Mouse (Mus musculus) G1E (cell line): ENCODE data around the gene Cdkn3. TPM values are rescaled to one million over a fixed set of nuclear protein-coding genes. Genes with fewer than 3 reads are reported as not detected.

Source experiments
- ATAC-seq: 2 replicates; pipeline ENCODE4 v1.8.0; 2016; ENCODE audit warnings: mild to moderate bottlenecking; ENCODE audit not compliant: insufficient number of reproducible peaks, poor library complexity, low FRiP score, severe bottlenecking; ENCODE audit errors: extremely low read depth
- DNase-seq: peaks from one replicate; pipeline ENCODE4 v3.0.0; 2012; ENCODE audit warnings: low spot score
- H3K27me3 ChIP-seq: 2 replicates; pipeline ENCODE4 v1.6.1; 2012; ENCODE audit warnings: mild to moderate bottlenecking, low read length, inconsistent platforms; ENCODE audit not compliant: insufficient read depth
- H3K36me3 ChIP-seq: replicated peaks from 2 replicates; pipeline ENCODE3; 2012; ENCODE audit warnings: mild to moderate bottlenecking, inconsistent platforms
- H3K4me1 ChIP-seq: 2 replicates; pipeline ENCODE4 v1.6.1; 2012; ENCODE audit warnings: low read depth, low read length, inconsistent platforms, mixed read lengths; ENCODE audit not compliant: insufficient read depth
- H3K4me3 ChIP-seq: 2 replicates; pipeline ENCODE4 v1.5.1; 2012; ENCODE audit warnings: low read depth, mild to moderate bottlenecking, inconsistent platforms, low read length, moderate library complexity, mixed read lengths
- H3K9me3 ChIP-seq: replicated peaks from 2 replicates; pipeline ENCODE4 v1.6.1; 2012; ENCODE audit warnings: inconsistent platforms
- CTCF ChIP-seq: IDR thresholded peaks from 2 replicates; pipeline ENCODE4 v1.5.1; 2012; ENCODE audit warnings: low read depth, low read length, inconsistent platforms, mixed read lengths
- GATA1 ChIP-seq: IDR thresholded peaks from 2 replicates; pipeline ENCODE4 v1.6.1; 2012; ENCODE audit warnings: borderline replicate concordance, low read length, inconsistent platforms, mixed read lengths
- GATA2 ChIP-seq: IDR thresholded peaks from 2 replicates; pipeline ENCODE4 v1.6.1; 2012; ENCODE audit warnings: low read depth, low read length, inconsistent platforms, borderline replicate concordance
- POLR2AphosphoS5 ChIP-seq: IDR thresholded peaks from 2 replicates; pipeline ENCODE4 v1.6.1; 2012; ENCODE audit warnings: low read depth, low read length, inconsistent platforms; ENCODE audit not compliant: insufficient replicate concordance
- TAL1 ChIP-seq: conservative IDR thresholded peaks from 2 replicates; pipeline ENCODE4 v1.6.1; 2012; ENCODE audit warnings: low read depth, low read length, inconsistent platforms, mixed read lengths
- polyA plus RNA-seq: library from polyadenylated mRNA; stranded (reverse); fragments of >175 nt; gene quantifications from 2 replicates; pipeline ENCODE4 v1.2.3, GENCODE M21; 2012
- total RNA-seq, 2 experiments: library from RNA; stranded (forward) in 1 of 2; stranded (reverse) in 1 of 2; fragments of 200-1000 nt in 1 of 2; fragments of >200 nt in 1 of 2; fragmentation: Nextera tagmentation in 1 of 2; gene quantifications; 2 replicates each; pipeline ENCODE4 v1.2.3; 2014 to 2017

Gene Cdkn3
- total and polyA plus RNA-seq, 3 experiments, result 1.4 to 25.3 (median 21.7) TPM

GRCm38 (mm10) chr14:46779217-46779616 lies 18.9 kb downstream of the Cdkn3 start:
- Histone ChIP-seq H3K36me3 (peaks cover 93% of the 10 kb centered on the region), H3K9me3 (peaks cover 15% of the 10 kb centered on the region), H3K4me3 (no peak overlapping the region), H3K4me1 (peaks cover 3% of the 10 kb centered on the region; the same call in 1 of the 2 replicates), H3K27me3 (no peaks in the 10 kb centered on the region)
- TF ChIP-seq GATA2 (no peak), CTCF (no peak)
- no peak for DNase-seq
- ATAC-seq, result no peak

- Histone ChIP-seq H3K27me3 (no peaks in the 10 kb centered on the region), H3K36me3 (peaks cover 92% of the 10 kb centered on the region)
- ATAC-seq, result no peak
Observed at GRCm38 (mm10) chr14:46781086-46781485, 20.7 kb downstream of the Cdkn3 start.

DNA sequence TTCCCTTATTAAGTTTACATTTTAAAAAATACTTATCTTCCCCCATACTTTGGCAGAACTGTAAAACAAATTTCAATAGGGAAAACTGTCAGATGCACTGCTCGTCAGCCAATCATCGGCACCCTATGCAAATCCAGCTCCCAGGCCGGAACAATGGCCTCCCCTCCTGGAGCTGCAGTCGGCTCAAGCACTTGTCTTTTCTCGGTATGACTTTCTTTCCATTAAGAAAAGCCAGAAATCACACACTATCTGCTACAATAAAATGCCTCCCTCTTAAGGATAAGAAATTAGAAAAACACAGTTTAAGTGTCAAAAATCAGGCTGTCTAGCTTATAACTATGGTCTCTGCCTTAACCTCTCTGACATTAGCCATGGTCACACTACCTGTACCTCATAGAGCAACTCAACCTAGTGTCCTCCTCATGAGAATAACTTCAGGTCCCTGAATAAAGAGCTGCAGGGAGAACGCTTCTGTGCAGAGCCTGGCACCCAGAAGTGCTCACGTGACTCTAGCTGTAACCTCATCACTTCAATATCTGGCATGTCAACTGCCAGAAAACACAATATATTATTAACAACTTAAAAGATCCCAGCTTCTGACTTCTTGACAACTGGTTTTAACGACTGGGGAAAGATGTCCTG lies 22.0 kb downstream of the Cdkn3 start:
- peaks cover 15% of the 10 kb centered on the region for H3K9me3 ChIP-seq
- no peak for DNase-seq
- H3K27me3 ChIP-seq, result no peaks in the 10 kb centered on the region
- peaks cover 19% of the 10 kb centered on the region for H3K4me1 ChIP-seq
- no peak overlapping the region for H3K4me3 ChIP-seq
- no peak for TF ChIP-seq CTCF
- no peak for TF ChIP-seq GATA2
- no peak for TF ChIP-seq GATA1
- TF ChIP-seq TAL1, result no peak
- no peak for TF ChIP-seq POLR2AphosphoS5
- H3K36me3 ChIP-seq, result peaks cover 82% of the 10 kb centered on the region
- ATAC-seq, result no peak

More at GRCm38 (mm10) chr14:46781086-46781485, 20.7 kb downstream of the Cdkn3 start:
- no peak for DNase-seq
- Histone ChIP-seq H3K9me3 (peaks cover 15% of the 10 kb centered on the region), H3K4me3 (no peak overlapping the region), H3K4me1 (peaks cover 9% of the 10 kb centered on the region)
- TF ChIP-seq GATA2, result no peak

DNA sequence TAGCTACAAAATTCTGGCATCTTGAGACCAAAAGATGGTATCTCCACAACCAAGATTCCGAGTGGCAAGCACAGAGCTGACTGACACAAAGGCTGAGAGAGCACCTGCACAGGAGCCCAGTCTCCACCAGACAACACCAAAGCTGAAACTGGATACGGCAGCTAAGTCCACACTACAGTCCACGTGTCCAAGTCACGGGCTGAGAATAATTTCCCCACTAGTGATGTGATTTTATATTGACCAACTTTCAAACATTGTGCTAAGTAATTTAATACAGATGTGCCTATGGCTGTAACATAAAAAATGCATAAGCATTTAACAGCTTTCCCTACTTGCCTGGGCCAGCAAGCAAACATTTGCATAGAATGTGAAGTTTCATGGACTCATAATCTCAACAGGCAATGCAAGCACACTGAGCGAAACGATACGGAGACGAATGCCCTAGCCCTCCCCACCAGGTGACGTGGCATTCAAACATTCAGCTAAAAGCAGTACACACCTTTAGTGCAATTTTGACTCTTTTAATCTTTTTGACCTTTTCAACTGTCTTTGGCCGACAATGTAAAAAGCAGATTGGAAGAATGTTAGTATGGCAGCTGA lies 23.1 kb downstream of the Cdkn3 start:
- peaks cover 17% of the 10 kb centered on the region for H3K9me3 ChIP-seq
- TF ChIP-seq GATA2 (no peak), GATA1 (no peak), CTCF (no peak), TAL1 (no peak), POLR2AphosphoS5 (no peak)
- DNase-seq (no peak), ATAC-seq (no peak)
- no peaks in the 10 kb centered on the region for H3K27me3 ChIP-seq
- H3K36me3 ChIP-seq, result peaks cover 71% of the 10 kb centered on the region
- H3K4me1 ChIP-seq, result peaks cover 20% of the 10 kb centered on the region
- H3K4me3 ChIP-seq, result no peak overlapping the region

DNA sequence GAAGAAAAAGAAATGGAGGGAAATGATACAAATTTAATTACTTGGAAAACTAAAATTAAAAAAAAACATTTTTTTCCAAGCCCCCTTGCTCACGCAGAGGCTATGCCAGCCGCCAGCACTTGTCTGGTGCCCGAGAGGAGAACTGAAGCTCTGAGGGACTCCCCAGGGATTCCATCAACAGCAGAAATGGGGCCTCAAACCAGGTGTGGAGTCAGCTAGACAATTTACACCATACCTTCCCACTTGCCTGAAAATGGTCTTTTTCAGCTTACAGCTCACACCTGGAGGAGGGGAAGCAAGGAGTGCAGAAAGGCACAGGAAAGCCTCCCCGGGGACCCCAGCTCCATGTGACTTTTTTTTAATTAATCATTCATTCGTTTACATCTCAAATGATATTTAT lies 24.9 kb downstream of the Cdkn3 start:
- no peak for TF ChIP-seq GATA1
- TF ChIP-seq GATA2, result no peak
- no peak for TF ChIP-seq TAL1
- no peak for TF ChIP-seq CTCF
- no peak for TF ChIP-seq POLR2AphosphoS5
- no peak for ATAC-seq
- H3K4me1 ChIP-seq, result peaks cover 35% of the 10 kb centered on the region
- peaks cover 53% of the 10 kb centered on the region for H3K36me3 ChIP-seq
- H3K9me3 ChIP-seq, result peaks cover 6% of the 10 kb centered on the region
- H3K27me3 ChIP-seq, result no peaks in the 10 kb centered on the region
- no peak overlapping the region for H3K4me3 ChIP-seq
- no peak for DNase-seq

GRCm38 (mm10) chr14:46787454-46787786 lies 27.1 kb downstream of the Cdkn3 start:
- peaks cover 32% of the 10 kb centered on the region for H3K36me3 ChIP-seq
- H3K4me1 ChIP-seq, result peaks cover 40% of the 10 kb centered on the region
- H3K9me3 ChIP-seq, result peaks cover 2% of the 10 kb centered on the region; the same call in 1 of the 2 replicates
- DNase-seq (no peak), ATAC-seq (no peak)
- H3K27me3 ChIP-seq, result no peaks in the 10 kb centered on the region
- TF ChIP-seq TAL1, result no peak
- peak overlapping the region; percentile 94 for H3K4me3 ChIP-seq

GRCm38 (mm10) chr14:46787787-46788504 lies 27.6 kb downstream of the Cdkn3 start, which contains the start of gene Cnih1:
TSS of gene Cnih1 (minus strand) at chr14:46788411.
- H3K4me1 ChIP-seq, result peaks cover 40% of the 10 kb centered on the region
- DNase-seq (peak; percentile 95), ATAC-seq (peak; percentile 73)
- H3K4me3 ChIP-seq, result peak within 1 kb of the TSS; percentile 94
- peaks cover 2% of the 10 kb centered on the region; the same call in 1 of the 2 replicates for H3K9me3 ChIP-seq
- H3K27me3 ChIP-seq, result no peaks in the 10 kb centered on the region
- TF ChIP-seq GATA1 (no peak), TAL1 (no peak), GATA2 (no peak), POLR2AphosphoS5 (no peak), CTCF (peak; percentile 23; the same call in 1 of the 2 replicates)
- peaks cover 27% of the 10 kb centered on the region for H3K36me3 ChIP-seq
